Mouse (Mus musculus) spleen, postnatal 10 days (tissue): ENCODE measurements around the gene Soat2.

Experiments
- DNase-seq, 2 experiments: peaks; one replicate each; pipeline ENCODE4 v3.0.0; 2021 to 2022; ENCODE audit warnings: low spot score in 2 of 2

Gene Soat2

DNA sequence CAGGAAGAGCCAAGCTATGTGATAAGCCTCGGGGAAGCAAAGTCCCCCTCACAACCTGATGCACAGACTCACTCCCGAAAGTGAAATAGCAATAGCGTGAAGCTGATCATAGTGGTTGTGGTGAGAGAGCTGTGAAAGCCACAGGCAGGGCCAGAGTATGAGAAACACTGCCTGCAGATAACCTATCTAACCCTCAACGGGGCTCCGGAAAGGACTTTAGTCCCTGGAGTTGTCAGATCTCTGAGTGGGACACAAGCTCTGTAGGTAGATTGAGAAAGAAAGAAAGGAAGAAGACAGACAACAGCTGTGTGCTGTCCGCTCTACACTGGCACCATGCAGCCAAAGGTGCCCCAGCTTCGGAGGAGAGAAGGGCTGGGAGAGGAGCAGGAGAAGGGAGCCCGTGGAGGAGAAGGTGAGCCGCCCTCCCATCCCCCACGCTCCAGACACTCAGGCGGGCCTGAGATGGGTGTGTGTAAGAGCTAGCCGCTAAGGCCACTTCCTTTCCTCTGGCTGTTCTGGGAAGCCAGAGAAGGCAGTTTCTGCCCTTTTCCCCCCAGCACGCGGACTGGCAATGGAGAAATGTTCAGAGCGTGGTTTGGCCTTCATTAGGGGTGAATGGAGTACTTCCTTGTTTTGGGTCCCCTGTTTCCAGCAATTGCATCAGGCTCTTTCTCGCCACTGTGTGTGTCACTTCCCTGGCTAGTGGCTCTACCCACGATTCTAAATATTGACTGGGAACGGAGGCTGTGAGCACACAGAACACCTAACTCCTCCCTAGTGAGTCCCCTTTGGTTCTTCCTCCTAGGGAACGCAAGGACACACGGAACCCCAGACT, at the start of gene Soat2:
Gene Soat2 (plus strand): TSS at position 226 of the 835 bp plus-strand sequence.
- DNase-seq, result peak; percentile 63 to 69

DNA sequence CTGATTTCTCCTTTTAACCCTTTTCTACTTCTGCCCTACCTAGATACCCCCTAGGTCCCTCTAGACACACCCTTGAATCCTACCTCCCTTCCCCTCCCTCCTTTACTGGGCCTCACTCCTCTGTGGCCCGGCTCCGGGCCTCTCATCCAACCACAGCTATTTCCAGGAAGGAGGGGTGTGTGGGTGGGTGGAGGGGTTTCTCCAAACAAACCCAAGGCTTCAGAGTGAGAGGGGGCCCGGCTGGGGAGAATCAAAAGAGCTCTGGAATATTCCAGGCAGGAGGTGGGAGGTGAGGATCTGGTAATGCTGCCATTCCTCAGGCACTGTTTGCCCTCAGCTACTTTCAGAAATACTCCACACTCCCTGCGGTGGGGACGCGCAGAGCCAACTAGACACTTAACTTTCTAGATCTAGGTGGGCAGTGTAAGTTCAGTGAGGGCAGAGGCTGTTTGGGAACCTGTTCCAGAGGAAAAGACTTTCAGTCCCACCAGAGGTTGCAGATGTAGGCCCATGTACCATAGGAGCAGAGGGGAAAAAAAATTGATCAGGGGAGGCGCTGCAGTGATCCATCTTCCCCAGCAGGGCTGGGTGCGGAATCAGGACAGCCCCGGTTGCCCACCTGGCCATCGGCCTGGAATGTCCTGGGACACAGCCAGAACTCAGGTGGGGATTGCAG, 49.2 kb upstream of the Soat2 start:
- DNase-seq, result no peak

- no peak for DNase-seq
These were observed 48.4 kb upstream of the Soat2 start for GRCm38 (mm10) chr15:102101672-102102541.

DNA sequence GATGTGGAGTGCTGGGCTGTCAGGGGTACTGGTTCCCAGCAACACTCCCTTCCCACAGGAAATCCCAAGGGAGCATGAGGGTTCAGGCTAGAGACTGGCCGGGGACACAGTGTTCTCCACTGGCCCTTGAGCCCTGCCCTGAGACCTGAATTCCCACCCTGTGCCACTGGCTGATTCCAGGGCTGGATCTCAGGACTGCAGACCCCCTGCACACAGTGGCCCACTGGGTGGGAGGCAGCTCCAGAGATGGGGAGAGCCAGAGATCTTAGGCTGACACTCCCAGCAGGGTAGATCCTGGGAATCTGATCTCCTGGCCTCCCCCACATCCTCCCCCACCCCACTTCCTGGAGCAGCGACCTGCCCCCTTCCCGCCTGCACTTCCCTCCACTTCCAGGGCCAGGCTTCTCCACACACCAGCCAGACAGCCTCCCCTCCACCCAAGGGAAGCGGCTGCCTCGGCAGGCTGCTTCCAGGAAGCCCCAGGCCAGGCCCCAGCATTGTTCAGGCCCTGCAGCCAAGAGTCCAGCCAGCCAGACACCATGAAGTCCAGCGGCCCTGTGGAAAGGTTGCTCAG, 47.7 kb upstream of the Soat2 start:
- DNase-seq, result no peak

- DNase-seq, result no peak
These were observed 46.9 kb upstream of the Soat2 start for GRCm38 (mm10) chr15:102103371-102103946.

DNA sequence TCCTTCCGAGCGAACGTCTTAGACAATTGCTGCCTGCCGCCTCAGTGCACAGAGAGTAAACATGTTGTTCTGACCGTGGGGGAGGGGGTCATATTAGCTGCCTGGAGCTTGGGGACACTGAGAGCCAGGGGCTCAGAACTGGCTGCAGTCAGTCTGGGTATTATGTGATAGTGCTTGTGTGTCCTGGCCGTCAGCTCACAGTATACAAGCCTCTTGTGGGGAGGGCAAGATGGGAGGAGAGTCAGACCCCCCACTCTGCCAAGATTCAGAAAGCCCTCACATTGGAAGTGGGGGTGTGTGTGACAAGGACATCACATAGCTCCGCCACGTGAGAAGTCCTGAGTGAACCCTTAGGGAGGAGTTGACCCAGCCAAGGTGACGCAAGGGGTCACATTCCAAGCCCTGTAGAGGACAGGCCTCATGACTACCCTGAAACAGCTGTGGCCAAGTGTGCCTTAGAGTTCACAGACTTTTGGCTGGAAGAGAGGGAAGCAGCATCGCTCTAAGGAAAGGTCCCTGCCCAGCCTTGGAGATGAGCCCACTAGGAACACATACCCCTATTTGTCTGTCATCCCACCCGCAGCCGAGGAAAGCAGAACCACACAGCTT, 46.3 kb upstream of the Soat2 start:
- DNase-seq, result no peak

GRCm38 (mm10) chr15:102105360-102105759, 45.0 kb upstream of the Soat2 start:
- DNase-seq, result no peak

- DNase-seq, result no peak
These were observed 44.3 kb upstream of the Soat2 start for GRCm38 (mm10) chr15:102105764-102106730.

- DNase-seq, result no peak
These were observed 43.4 kb upstream of the Soat2 start for GRCm38 (mm10) chr15:102106754-102107456.

DNA sequence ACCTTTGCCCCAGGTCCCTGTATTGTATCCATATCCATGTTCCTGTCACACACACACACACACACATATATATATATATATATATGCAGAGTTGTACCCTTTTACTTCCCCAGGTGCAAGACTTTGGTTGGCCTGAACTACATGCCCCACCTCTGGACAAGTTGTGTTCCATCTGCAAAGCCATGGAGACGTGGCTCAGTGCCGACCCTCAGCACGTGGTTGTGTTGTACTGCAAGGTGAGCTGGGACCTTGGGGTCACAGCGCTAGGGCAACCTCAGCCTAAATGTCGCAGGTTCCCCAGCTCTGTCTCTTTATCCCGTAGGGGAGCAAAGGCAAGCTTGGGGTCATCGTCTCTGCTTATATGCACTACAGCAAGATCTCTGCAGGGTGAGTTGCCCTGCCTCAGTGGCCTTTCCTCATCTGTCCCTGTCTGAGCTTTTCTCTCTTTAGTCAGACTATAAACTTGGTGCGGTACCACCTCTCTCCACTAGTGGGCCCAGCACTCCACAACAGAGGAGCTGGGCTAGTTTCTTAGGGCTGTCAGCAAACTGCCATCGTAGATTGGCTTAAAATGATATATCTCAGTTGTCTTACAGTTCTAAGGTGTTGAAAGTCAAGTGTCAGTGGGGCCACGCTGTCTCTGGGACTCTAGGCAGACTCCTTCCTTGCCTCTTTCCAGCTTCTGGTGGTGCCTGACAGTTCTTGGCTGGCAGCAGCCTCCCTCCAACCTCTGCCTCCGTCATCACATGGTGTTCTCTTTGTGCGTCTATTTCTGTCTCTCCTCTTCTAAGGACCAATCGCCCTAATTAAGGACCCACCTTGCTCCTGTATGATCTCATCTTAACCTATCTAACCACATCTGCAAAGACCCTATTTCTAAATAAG, 42.4 kb upstream of the Soat2 start:
- DNase-seq, result peak; percentile 57 to 86

DNA sequence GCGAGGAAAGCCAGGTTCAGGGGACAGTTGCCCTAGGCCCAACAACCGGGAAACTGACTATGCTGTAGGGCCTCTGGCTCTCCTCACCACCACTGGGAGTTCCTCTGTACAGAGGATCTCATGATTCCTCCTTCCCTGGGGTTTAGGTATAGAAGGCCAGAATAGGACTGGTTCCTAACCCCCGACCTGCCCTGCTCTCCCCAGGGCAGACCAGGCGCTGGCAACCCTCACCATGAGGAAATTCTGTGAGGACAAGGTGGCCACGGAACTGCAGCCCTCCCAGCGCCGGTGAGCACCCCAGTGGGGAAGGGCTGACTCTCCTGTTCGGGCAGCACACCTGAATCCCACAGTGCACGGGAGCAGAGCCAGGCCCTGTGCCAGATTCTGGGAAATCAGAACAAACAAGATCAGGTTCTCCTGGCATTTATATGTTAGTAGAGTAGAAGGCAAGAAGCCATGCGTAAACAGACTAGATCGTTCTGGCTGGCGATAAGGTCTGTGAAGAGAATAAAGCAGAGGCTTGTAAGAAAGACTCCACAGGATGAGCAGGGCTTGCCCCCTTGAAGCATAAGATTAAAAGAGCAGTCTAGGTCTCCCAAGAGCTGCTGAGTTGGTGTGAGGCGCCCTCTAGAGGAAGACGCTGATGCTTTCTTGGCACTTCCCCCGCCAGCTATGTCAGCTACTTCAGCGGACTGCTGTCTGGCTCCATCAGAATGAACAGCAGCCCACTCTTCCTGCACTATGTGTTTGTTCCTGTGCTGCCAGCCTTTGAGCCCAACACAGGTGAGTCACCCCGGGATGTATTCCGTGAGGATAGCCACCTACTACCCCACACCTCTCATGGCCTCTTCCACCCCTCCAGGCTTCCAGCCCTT, 41.4 kb upstream of the Soat2 start:
- DNase-seq, result peak in 1 of 2 experiments; percentile 81

GRCm38 (mm10) chr15:102110271-102110670, 40.1 kb upstream of the Soat2 start:
- DNase-seq, result no peak

GRCm38 (mm10) chr15:102110701-102111494, 39.4 kb upstream of the Soat2 start:
- no peak for DNase-seq

DNA sequence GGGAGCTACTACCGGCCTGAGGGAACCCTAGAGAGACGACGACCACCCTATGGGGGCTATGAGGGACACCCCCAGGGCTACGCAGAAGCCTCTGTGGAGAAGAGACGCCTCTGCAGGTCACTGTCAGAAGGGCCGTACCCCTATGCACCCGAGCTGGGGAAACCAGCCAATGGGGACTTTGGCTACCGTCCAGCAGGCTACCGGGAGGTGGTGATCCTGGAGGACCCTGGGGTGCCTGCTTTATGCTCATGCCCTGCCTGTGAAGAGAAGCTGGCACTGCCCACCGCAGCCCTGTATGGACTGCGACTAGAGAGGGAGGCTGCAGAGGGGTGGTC, 38.9 kb upstream of the Soat2 start:
- DNase-seq, result no peak

- no peak for DNase-seq
These were observed 38.1 kb upstream of the Soat2 start for GRCm38 (mm10) chr15:102112181-102112580.

DNA sequence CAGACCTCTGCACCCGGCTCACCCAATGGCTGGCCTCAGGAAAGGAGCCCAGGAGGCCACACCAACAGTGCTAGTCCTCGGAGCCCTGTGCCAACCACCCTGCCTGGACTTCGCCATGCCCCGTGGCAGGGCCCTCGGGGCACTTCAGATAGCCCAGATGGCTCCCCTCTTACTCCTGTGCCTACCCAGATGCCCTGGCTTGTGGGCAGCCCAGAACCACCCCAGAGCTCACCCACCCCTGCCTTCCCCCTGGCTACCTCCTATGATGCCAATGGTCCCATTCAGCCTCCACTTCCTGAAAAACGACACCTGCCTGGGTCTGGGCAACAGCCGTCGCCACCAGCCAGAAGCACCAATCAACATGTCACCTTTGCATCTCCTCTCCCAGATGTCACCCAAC, 37.5 kb upstream of the Soat2 start:
- no peak for DNase-seq
